Mouse (Mus musculus) embryonic fibroblast, embryonic 13.5 days (primary cell): ENCODE data around the gene Csf2rb.

Experiments used
- CTCF ChIP-seq: IDR thresholded peaks from 2 replicates; pipeline ENCODE4 v1.5.1; 2011; ENCODE audit warnings: mild to moderate bottlenecking, control low read depth, low read length, moderate library complexity, borderline replicate concordance; ENCODE audit not compliant: insufficient read depth
- POLR2A ChIP-seq: IDR thresholded peaks from 2 replicates; pipeline ENCODE4 v1.6.1; 2011; ENCODE audit warnings: low read depth, mild to moderate bottlenecking, control low read depth, low read length, moderate library complexity

DNA sequence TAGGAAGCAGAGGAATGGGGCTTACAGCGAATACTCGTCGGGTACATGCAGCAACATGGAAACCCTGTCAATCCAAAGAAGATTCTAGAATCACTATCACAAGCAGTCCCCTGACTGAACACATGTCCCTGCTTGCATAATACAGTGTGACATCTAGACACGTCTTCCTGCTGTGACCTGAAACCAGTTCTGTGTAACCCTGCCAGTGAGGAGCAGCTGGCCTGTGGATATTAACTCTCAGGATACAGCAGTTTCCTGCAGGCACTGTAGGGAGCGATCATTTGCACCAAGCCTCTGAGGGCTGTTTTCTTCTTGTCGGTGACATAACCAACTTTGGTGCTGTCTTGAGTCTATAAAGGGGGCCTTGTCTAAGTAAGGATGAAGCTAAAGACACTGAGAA, 75.8 kb downstream of the Csf2rb start:
- no peak for TF ChIP-seq CTCF
- TF ChIP-seq POLR2A, result no peak
